Mouse (Mus musculus): ENCODE data around the gene Slc22a14. TPM values are rescaled to one million over a fixed set of nuclear protein-coding genes. Genes with fewer than 3 reads are reported as not detected.
"Not testable (repeated sequence)": the region's sequence is repeated elsewhere in the genome, so short reads cannot be mapped to it uniquely, and the experiment has no call there.

The Slc22a14 gene
- polyA plus RNA-seq, 3 experiments from 2014 or later, result not detected

GRCm38 (mm10) chr9:119256161-119256560 is 109.2 kb downstream of the Slc22a14 start:
- no peak for ATAC-seq

GRCm38 (mm10) chr9:119255096-119255495 is 110.3 kb downstream of the Slc22a14 start:
- no peak for ATAC-seq

- ATAC-seq, result no peak
These were observed 111.2 kb downstream of the Slc22a14 start for GRCm38 (mm10) chr9:119254187-119254586.

- ATAC-seq, result no peak
These were observed 117.4 kb downstream of the Slc22a14 start for GRCm38 (mm10) chr9:119247996-119248395.

GRCm38 (mm10) chr9:119246826-119247225 is 118.5 kb downstream of the Slc22a14 start:
- ATAC-seq, result no peak

- no peak for ATAC-seq
These were observed 121.4 kb downstream of the Slc22a14 start for GRCm38 (mm10) chr9:119243981-119244380.

- no peak for ATAC-seq
These were observed 124.0 kb downstream of the Slc22a14 start for GRCm38 (mm10) chr9:119241169-119241865.

- ATAC-seq, result no peak
These were observed 124.9 kb downstream of the Slc22a14 start for GRCm38 (mm10) chr9:119240286-119240997.

- no peak for ATAC-seq
These were observed 126.1 kb downstream of the Slc22a14 start for GRCm38 (mm10) chr9:119239274-119239673.

- ATAC-seq, result no peak
These were observed 126.6 kb downstream of the Slc22a14 start for GRCm38 (mm10) chr9:119238796-119239195.

GRCm38 (mm10) chr9:119231552-119231951 is 133.8 kb downstream of the Slc22a14 start:
- no peak for ATAC-seq

GRCm38 (mm10) chr9:119230829-119231228 is 134.5 kb downstream of the Slc22a14 start:
- ATAC-seq, result no peak

- ATAC-seq, result no peak
These were observed 145.1 kb downstream of the Slc22a14 start for GRCm38 (mm10) chr9:119220249-119220648.

- ATAC-seq, result no peak
These were observed 145.7 kb downstream of the Slc22a14 start for GRCm38 (mm10) chr9:119219667-119220066.

GRCm38 (mm10) chr9:119215341-119215740 is 150.0 kb downstream of the Slc22a14 start:
- not testable (repeated sequence) for ATAC-seq

- no peak for ATAC-seq
These were observed 150.8 kb downstream of the Slc22a14 start for GRCm38 (mm10) chr9:119214601-119215000.

- ATAC-seq, result no peak
These were observed 152.4 kb downstream of the Slc22a14 start for GRCm38 (mm10) chr9:119212996-119213395.

GRCm38 (mm10) chr9:119208998-119209397 is 156.4 kb downstream of the Slc22a14 start, which contains the start of gene Slc22a13:
Gene Slc22a13, minus strand, starts transcription at chr9:119209098.
- no peak for ATAC-seq

GRCm38 (mm10) chr9:119207113-119207512 is 158.2 kb downstream of the Slc22a14 start:
- ATAC-seq, result no peak

- no peak for ATAC-seq
These were observed 158.7 kb downstream of the Slc22a14 start for GRCm38 (mm10) chr9:119206666-119207065.

- no peak for ATAC-seq
These were observed 159.6 kb downstream of the Slc22a14 start for GRCm38 (mm10) chr9:119205756-119206155.

- ATAC-seq, result no peak
These were observed 161.7 kb downstream of the Slc22a14 start for GRCm38 (mm10) chr9:119203617-119204016.

GRCm38 (mm10) chr9:119201653-119202052 is 163.7 kb downstream of the Slc22a14 start:
- no peak for ATAC-seq
